Mouse (Mus musculus) olfactory bulb, adult 2 months (tissue): ENCODE results near the gene 2610301B20Rik. TPM values are rescaled to one million over a fixed set of nuclear protein-coding genes. Genes with fewer than 3 reads are reported as not detected.

Source experiments
- H3K27ac ChIP-seq: fragments of 200-500 bp; 2 replicates; pipeline ENCODE4 v1.5.1; 2012; ENCODE audit warnings: low read depth, low read length; ENCODE audit not compliant: insufficient read depth
- H3K4me1 ChIP-seq: fragments of 200-500 bp; 2 replicates; pipeline ENCODE4 v1.6.1; 2012; ENCODE audit warnings: low read length; ENCODE audit not compliant: control insufficient read depth, insufficient read depth
- H3K4me3 ChIP-seq: fragments of 200-500 bp; 2 replicates; pipeline ENCODE4 v1.5.1; 2012; ENCODE audit warnings: mild to moderate bottlenecking, low read depth, low read length, moderate library complexity; ENCODE audit not compliant: insufficient read depth
- CTCF ChIP-seq: fragments of 200-500 bp; IDR thresholded peaks from 2 replicates; pipeline ENCODE4 v1.5.1; 2012; ENCODE audit warnings: low read depth, mild to moderate bottlenecking, low read length, moderate library complexity; ENCODE audit not compliant: insufficient read depth
- POLR2A ChIP-seq: fragments of 200-500 bp; IDR thresholded peaks from 2 replicates; pipeline ENCODE4 v1.6.1; 2012; ENCODE audit warnings: mild to moderate bottlenecking, low read depth, low read length, moderate library complexity; ENCODE audit not compliant: insufficient read depth
- WGBS: fragments of 180-500 bp; shearing (Covaris S2); methylation state at CpG from one replicate; pipeline ENCODE4 v1.1.7; 2018; 5-methylcytosine and 5-hydroxymethylcytosine counted together
- polyA plus RNA-seq: library from polyadenylated mRNA; stranded (reverse); fragments of >200 nt; gene quantifications from 2 replicates; pipeline ENCODE4 v1.2.4, GENCODE M21; 2012; ENCODE audit warnings: low replicate concordance; ENCODE audit not compliant: missing spikeins, insufficient read depth, insufficient read length

The 2610301B20Rik gene
- polyA plus RNA-seq, 1 experiment: not detected

GRCm38 (mm10) chr4:10872231-10872630 is 2.1 kb upstream of the 2610301B20Rik start:
- no peak overlapping the region for H3K27ac ChIP-seq
- TF ChIP-seq POLR2A (no peak), CTCF (no peak)
- 93% methylated on average over 5 of the region's 5 CpGs for WGBS
- no peaks in the 10 kb centered on the region for H3K4me1 ChIP-seq
- H3K4me3 ChIP-seq: no peak overlapping the region

GRCm38 (mm10) chr4:10872685-10873539 is 1.4 kb upstream of the 2610301B20Rik start:
- no peak overlapping the region for H3K4me3 ChIP-seq
- H3K4me1 ChIP-seq: no peaks in the 10 kb centered on the region
- no peak overlapping the region for H3K27ac ChIP-seq
- 18% methylated on average over 16 of the region's 16 CpGs for WGBS
- no peak for TF ChIP-seq POLR2A
- TF ChIP-seq CTCF: no peak

GRCm38 (mm10) chr4:10873549-10873919 is 764 bp upstream of the 2610301B20Rik start:
- Histone ChIP-seq H3K27ac (no peak overlapping the region), H3K4me3 (peak overlapping the region; percentile 93), H3K4me1 (no peaks in the 10 kb centered on the region)
- 1% methylated on average over 8 of the region's 8 CpGs for WGBS
- TF ChIP-seq CTCF: no peak
- no peak for TF ChIP-seq POLR2A

GRCm38 (mm10) chr4:10874718-10875121 is 422 bp downstream of the 2610301B20Rik start:
- under 1% methylated on average over 37 of the region's 37 CpGs for WGBS

GRCm38 (mm10) chr4:10875407-10875806 is 1.1 kb downstream of the 2610301B20Rik start:
- TF ChIP-seq POLR2A (no peak), CTCF (no peak)
- no peaks in the 10 kb centered on the region; the same call in 1 of the 2 replicates for H3K4me1 ChIP-seq
- 0 out of 2 replicates have a peak overlapping the region, but pooled peaks have one; percentile 22 for H3K4me3 ChIP-seq
- H3K27ac ChIP-seq: no peak overlapping the region

More at GRCm38 (mm10) chr4:10874718-10875121, 422 bp downstream of the 2610301B20Rik start:
- H3K27ac ChIP-seq: peak overlapping the region; percentile 23
- H3K4me1 ChIP-seq: no peaks in the 10 kb centered on the region; the same call in 1 of the 2 replicates
- TF ChIP-seq POLR2A: no peak
- TF ChIP-seq CTCF: no peak
- peak overlapping the region; percentile 93 for H3K4me3 ChIP-seq

GRCm38 (mm10) chr4:10877057-10877456 is 2.8 kb downstream of the 2610301B20Rik start:
- 95% methylated on average over 1 of the region's 1 CpGs for WGBS
- no peak for TF ChIP-seq CTCF
- no peak for TF ChIP-seq POLR2A
- no peaks in the 10 kb centered on the region; the same call in 1 of the 2 replicates for H3K4me1 ChIP-seq
- H3K4me3 ChIP-seq: no peak overlapping the region
- H3K27ac ChIP-seq: no peak overlapping the region

- Histone ChIP-seq H3K27ac (no peak overlapping the region), H3K4me1 (no peaks in the 10 kb centered on the region; the same call in 1 of the 2 replicates), H3K4me3 (no peak overlapping the region)
- TF ChIP-seq CTCF: no peak
- no peak for TF ChIP-seq POLR2A
- WGBS: 70% methylated on average over 8 of the region's 8 CpGs
These were observed 9.6 kb downstream of the 2610301B20Rik start for GRCm38 (mm10) chr4:10883740-10884408.

GRCm38 (mm10) chr4:10888835-10889234 is 14.5 kb downstream of the 2610301B20Rik start:
- TF ChIP-seq CTCF (no peak), POLR2A (no peak)
- no peak overlapping the region for H3K4me3 ChIP-seq
- H3K4me1 ChIP-seq: no peaks in the 10 kb centered on the region
- 98% methylated on average over 10 of the region's 10 CpGs for WGBS
- no peak overlapping the region for H3K27ac ChIP-seq

GRCm38 (mm10) chr4:10896262-10896661 is 22.0 kb downstream of the 2610301B20Rik start:
- H3K4me3 ChIP-seq: no peak overlapping the region
- 90% methylated on average over 4 of the region's 4 CpGs for WGBS
- H3K4me1 ChIP-seq: no peaks in the 10 kb centered on the region
- no peak for TF ChIP-seq POLR2A
- no peak for TF ChIP-seq CTCF
- no peak overlapping the region for H3K27ac ChIP-seq
